Mouse (Mus musculus): Measurements from ENCODE around the gene Cdh24.

The Cdh24 gene

DNA sequence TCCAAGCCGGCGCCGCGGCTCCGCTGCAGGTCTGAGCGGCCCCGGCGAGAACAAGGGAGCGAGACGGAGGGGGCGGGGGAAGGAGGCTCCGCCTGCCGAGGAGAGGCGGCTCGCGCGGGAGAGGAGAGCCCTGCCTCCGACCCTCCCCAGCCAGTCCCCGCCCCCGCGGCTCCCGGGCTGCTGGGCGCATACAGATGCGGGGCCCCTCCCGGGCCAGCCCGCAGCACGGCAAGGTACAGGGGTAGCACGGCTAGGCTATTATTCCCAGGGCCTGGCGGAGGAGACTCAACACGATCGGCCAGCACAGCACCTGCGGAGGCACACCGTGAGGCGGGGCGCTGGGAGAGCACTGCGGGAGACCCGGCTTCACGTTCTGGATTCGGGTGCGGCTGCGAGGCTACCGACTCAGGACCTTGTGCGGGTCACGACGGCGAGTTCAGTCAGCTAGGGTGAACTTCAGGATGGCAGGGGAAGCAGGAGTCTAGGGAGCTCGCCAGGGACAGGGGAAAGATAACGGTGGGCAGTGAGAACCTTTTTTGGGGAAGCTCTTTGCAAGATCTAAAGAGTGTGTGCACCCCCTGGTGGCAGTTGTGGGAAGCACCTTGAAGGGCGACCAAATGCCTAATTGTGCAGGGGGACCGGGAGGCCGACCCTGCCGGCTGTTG lies at the start of gene Cdh24:
Cdh24 (minus strand) TSS at position 60 of the 665 bp plus-strand sequence.
- DNase-seq (ENCODE audit: low spot score in 2 of 2) = peak; percentile 86 to 92

- DNase-seq (ENCODE audit: low spot score in 2 of 2) = no peak
These were observed 46.1 kb upstream of the Cdh24 start for GRCm38 (mm10) chr14:54687251-54687650.

GRCm38 (mm10) chr14:54686522-54687143 lies 45.5 kb upstream of the Cdh24 start, which contains the start of gene Acin1:
Acin1 (minus strand) TSS chr14:54686931.
- DNase-seq (ENCODE audit: low spot score in 2 of 2) = peak; percentile 100

DNA sequence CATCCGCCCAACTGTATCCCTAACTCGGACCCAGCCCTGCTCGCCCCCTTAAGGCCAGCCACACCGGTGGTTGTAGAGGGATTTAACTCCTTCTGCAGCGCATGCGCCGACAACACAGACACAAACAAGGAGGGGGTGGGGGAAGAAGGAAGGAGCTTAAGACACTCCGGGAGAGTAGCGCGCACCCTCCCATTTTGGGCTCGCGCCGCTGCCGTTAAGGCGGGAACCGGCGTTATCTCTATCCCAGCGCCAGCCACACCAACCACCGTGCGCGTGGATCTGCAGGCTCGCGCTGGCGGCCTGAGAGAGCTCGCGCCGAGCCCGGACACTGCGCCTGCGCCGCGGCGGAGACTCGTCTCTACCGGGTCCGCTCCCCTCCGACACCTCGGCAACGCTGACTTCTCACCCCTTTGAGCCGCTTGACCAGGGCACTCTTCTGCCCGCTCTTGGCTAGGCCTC lies 44.9 kb upstream of the Cdh24 start, which contains the start of gene 1700123O20Rik:
1700123O20Rik (plus strand) TSS at position 154 of the 459 bp plus-strand sequence.
- DNase-seq (ENCODE audit: low spot score in 2 of 2) = peak in 1 of 2 experiments; percentile 75

DNA sequence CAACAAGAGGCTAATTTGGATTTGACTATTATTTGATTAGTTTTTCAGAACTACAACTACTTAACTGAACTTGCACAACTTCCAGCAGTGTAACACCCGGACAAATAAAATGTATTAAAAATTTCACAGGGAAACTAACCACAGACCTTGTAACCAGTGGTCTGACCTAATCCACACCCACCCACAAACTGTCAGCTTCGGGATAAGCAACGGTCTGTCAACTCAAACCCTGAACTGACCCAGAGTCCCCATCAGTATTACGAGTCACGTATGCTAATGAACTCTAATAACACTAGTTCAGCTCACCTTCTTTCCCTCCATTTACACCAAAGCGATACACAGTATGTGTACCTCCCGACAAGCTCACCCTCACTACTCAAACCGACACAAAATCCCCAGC lies 44.3 kb upstream of the Cdh24 start:
- no peak for DNase-seq (ENCODE audit: low spot score in 2 of 2)

- no peak for DNase-seq (ENCODE audit: low spot score in 2 of 2)
These were observed 41.2 kb upstream of the Cdh24 start for GRCm38 (mm10) chr14:54682396-54682795.

DNA sequence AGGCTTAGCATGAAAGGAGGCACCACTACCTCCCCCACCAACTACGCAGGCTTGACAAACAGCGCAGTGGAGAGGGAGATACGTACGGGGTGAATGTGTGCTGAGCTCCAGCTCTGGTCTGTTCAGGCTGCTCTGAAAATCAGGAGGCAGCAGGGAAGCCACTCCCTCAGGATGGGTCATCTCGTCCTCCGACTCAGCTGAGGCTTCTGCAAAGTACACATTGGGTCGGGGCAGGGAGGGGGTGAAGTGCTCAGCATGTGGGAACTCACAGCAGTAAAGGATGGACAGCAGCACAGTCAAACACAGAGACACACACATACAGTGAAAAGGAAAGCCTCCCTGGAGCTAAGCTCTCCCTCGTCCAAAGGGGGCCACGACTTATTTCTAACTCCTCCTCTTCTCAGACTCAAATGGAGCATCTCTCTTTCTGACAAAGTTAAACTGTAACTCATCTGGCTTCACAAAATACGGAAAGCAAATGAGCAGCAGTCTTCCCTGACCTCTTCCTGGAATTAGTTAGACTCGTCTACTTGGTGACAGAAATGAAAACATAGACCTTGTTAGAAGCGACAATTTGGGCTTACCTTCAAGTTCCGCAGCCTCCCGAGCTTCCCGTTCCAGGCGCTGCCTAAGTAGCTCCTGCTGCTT lies 37.6 kb upstream of the Cdh24 start:
- no peak for DNase-seq (ENCODE audit: low spot score in 2 of 2)

DNA sequence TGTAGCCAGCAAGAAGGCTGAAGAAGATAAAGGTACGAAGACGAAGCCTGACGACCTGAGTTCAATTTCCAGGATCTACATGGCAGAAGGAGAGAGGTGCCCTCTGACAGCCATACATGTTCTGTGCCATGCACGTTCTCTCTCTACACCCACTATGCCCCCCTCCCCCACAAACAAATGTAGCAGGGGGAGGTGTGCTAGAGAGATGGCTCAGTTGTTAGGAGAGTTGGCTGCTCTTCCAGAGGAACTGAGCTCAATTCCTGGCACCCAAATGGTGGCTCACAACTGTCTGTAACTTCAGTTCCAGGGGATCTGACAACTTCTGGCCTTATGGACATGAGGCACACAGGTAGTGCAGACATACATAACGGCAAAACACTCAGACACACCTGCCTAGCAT lies 35.1 kb upstream of the Cdh24 start:
- DNase-seq (ENCODE audit: low spot score in 2 of 2) = no peak

GRCm38 (mm10) chr14:54674317-54674716 lies 33.2 kb upstream of the Cdh24 start:
- peak in 1 of 2 experiments; percentile 51 for DNase-seq (ENCODE audit: low spot score in 2 of 2)

- no peak for DNase-seq (ENCODE audit: low spot score in 2 of 2)
These were observed 28.2 kb upstream of the Cdh24 start for GRCm38 (mm10) chr14:54669381-54669780.

GRCm38 (mm10) chr14:54664477-54665222 lies 23.5 kb upstream of the Cdh24 start:
- no peak for DNase-seq (ENCODE audit: low spot score in 2 of 2)

GRCm38 (mm10) chr14:54660009-54660408 lies 18.8 kb upstream of the Cdh24 start:
- no peak for DNase-seq (ENCODE audit: low spot score in 2 of 2)

- DNase-seq (ENCODE audit: low spot score in 2 of 2) = peak; percentile 69 to 81
These were observed 12.3 kb upstream of the Cdh24 start for GRCm38 (mm10) chr14:54653496-54653895.

- no peak for DNase-seq (ENCODE audit: low spot score in 2 of 2)
These were observed 11.6 kb upstream of the Cdh24 start for GRCm38 (mm10) chr14:54652787-54653186.

GRCm38 (mm10) chr14:54651556-54651955 lies 10.4 kb upstream of the Cdh24 start:
- DNase-seq (ENCODE audit: low spot score in 2 of 2) = no peak

DNA sequence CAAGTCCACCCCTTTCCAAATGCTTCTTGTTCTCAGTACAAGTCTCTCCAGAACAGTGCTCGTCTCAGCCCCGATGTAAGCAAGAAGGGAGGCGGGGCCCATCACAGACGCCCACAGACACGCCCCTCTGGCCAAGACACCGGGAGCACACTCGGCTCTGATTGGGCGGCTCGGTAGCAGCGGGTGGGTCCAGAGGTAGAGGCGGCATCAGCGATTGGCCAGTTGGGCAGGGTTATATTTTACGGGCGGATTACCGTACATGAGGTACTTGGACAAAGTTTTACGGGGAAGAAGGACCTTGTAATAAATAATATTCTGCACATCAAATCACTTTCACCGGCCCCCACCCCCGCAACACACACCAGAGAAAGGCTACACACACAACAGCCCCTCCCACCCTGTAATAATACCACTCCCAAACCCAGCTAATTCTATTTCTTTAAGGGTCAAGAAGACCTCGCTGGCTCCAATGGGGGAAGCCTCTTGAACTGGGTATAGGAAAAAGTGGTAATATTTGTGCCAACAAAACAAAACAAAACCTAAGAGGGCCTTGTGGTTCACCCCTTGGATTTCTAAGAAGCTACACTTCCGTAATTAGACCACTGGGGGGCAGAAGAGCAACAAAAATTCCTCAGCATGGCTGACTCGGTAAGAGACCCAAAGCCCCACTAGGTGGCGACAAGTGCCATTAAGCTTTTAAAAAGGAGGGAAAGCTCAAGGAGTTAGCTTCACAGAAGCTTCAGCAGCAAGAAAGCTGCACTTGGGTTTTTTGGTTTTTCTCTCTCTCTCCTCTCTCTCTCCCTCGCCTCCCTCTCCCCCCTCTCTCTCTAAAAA lies 9.7 kb upstream of the Cdh24 start:
- peak; percentile 50 to 53 for DNase-seq (ENCODE audit: low spot score in 2 of 2)

DNA sequence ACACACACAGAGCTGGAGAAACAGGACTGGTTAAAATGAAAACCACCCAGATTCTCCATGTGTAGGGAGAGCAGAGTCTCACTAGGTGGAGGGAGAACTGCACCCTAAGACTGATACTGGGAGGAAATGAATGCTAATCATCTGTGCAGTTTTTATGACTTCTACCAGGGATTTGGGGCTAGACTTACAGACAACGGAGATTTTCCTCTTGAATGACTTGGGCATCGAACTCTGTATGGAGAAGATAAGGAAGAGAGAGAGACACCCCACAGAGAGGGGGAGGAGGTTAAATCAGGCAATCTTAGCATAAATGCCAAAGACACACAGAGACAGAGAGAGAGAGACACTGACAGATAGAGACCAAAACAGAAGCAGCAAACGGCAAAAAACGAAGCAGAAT lies 6.7 kb upstream of the Cdh24 start:
- no peak for DNase-seq (ENCODE audit: low spot score in 2 of 2)

- DNase-seq (ENCODE audit: low spot score in 2 of 2) = no peak
These were observed 5.9 kb upstream of the Cdh24 start for GRCm38 (mm10) chr14:54646898-54647636.

GRCm38 (mm10) chr14:54646455-54646854 lies 5.3 kb upstream of the Cdh24 start:
- DNase-seq (ENCODE audit: low spot score in 2 of 2) = no peak

DNA sequence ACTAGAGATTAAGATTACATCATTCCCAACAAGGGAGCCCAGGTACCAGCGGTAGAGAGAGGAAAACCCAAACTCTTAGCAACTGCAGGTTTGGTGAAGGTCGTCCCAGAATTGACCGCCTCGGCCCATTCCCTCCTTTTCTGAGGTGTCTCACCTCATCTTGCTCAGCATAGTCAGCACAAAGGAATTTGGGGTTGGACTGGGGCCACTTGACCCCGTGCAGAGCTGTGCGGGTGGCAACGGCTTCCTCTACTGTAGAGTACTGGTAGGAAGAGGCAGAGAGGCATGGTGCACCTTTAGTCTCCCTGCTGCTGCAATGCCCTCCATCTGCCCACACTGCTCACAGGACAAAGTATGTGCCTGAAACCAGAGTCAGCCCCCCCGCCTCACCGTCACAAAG lies 3.1 kb upstream of the Cdh24 start:
- DNase-seq (ENCODE audit: low spot score in 2 of 2) = no peak

Measured in urinary bladder, adult 18-20 months (tissue).